Mouse (Mus musculus): Measurements from ENCODE around the gene Hipk1. TPM values are rescaled to one million over a fixed set of nuclear protein-coding genes. Genes with fewer than 3 reads are reported as not detected.

The Hipk1 gene
- total RNA-seq, 2 experiments from 2014 or later, result 69.2 to 98.1 TPM

Other genes starting within 250 kb of the Hipk1 start
- not detected in 2 replicates for gene Syt6, start 216.3 kb downstream of the Hipk1 start, total RNA-seq (2014; fragmentation: Nextera tagmentation)
- not detected in 2 replicates for gene Syt6, start 216.3 kb downstream of the Hipk1 start, total RNA-seq (2017)
- gene Atg4a-ps, start 145.5 kb downstream of the Hipk1 start, total RNA-seq (2014; fragmentation: Nextera tagmentation), result not detected in 2 replicates
- 0.88 and 1.7 TPM in 2 replicates for gene Atg4a-ps, start 145.5 kb downstream of the Hipk1 start, total RNA-seq (2017)
- gene Olfml3, start 53.6 kb downstream of the Hipk1 start, total RNA-seq (2014; fragmentation: Nextera tagmentation), result not detected in 2 replicates
- 0.56 TPM in 1 of 2 replicates, not detected in the other for gene Olfml3, start 53.6 kb downstream of the Hipk1 start, total RNA-seq (2017)
- gene Gm10964, start 52.2 kb downstream of the Hipk1 start, total RNA-seq (2014; fragmentation: Nextera tagmentation), result not detected in 2 replicates
- gene Gm10964, start 52.2 kb downstream of the Hipk1 start, total RNA-seq (2017), result not detected in 2 replicates
- gene Dclre1b, start 17.9 kb upstream of the Hipk1 start, total RNA-seq (2014; fragmentation: Nextera tagmentation), result 17.9 and 25.4 TPM in 2 replicates
- 8.3 and 9.8 TPM in 2 replicates for gene Dclre1b, start 17.9 kb upstream of the Hipk1 start, total RNA-seq (2017)
- 14.9 and 22.2 TPM in 2 replicates for gene Ap4b1, start 18.0 kb upstream of the Hipk1 start, total RNA-seq (2014; fragmentation: Nextera tagmentation)
- 14.6 and 28.8 TPM in 2 replicates for gene Ap4b1, start 18.0 kb upstream of the Hipk1 start, total RNA-seq (2017)
- gene Gm43064, start 18.0 kb upstream of the Hipk1 start, total RNA-seq (2014; fragmentation: Nextera tagmentation), result not detected in 2 replicates
- not detected in 2 replicates for gene Gm43064, start 18.0 kb upstream of the Hipk1 start, total RNA-seq (2017)
- 6.4 and 10.1 TPM in 2 replicates for gene Bcl2l15, start 41.0 kb upstream of the Hipk1 start, total RNA-seq (2014; fragmentation: Nextera tagmentation)
- gene Bcl2l15, start 41.0 kb upstream of the Hipk1 start, total RNA-seq (2017), result 4.0 and 9.3 TPM in 2 replicates
- 6.7 and 15.5 TPM in 2 replicates for gene Ptpn22, start 68.2 kb upstream of the Hipk1 start, total RNA-seq (2014; fragmentation: Nextera tagmentation)
- 14.0 and 19.4 TPM in 2 replicates for gene Ptpn22, start 68.2 kb upstream of the Hipk1 start, total RNA-seq (2017)
- gene Rsbn1, start 122.6 kb upstream of the Hipk1 start, total RNA-seq (2014; fragmentation: Nextera tagmentation), result 22.9 and 25.1 TPM in 2 replicates
- 30.6 and 38.4 TPM in 2 replicates for gene Rsbn1, start 122.6 kb upstream of the Hipk1 start, total RNA-seq (2017)
- gene Phtf1, start 176.5 kb upstream of the Hipk1 start, total RNA-seq (2014; fragmentation: Nextera tagmentation), result 21.7 and 28.2 TPM in 2 replicates
- gene Phtf1, start 176.5 kb upstream of the Hipk1 start, total RNA-seq (2017), result 32.7 and 35.5 TPM in 2 replicates